Mouse (Mus musculus) ES-Bruce4 (cell line): ENCODE data around the gene Cfap36. TPM values are rescaled to one million over a fixed set of nuclear protein-coding genes. Genes with fewer than 3 reads are reported as not detected.

ENCODE experiments used
- H3K27ac ChIP-seq: 2 replicates; pipeline ENCODE4 v1.5.1; 2012; ENCODE audit warnings: low read length, inconsistent platforms; ENCODE audit not compliant: insufficient read depth
- H3K27me3 ChIP-seq: 2 replicates; pipeline ENCODE4 v1.6.1; 2012; ENCODE audit warnings: mild to moderate bottlenecking, low read length, inconsistent platforms; ENCODE audit not compliant: control insufficient read depth, poor library complexity, insufficient read depth, severe bottlenecking
- H3K36me3 ChIP-seq: 2 replicates; pipeline ENCODE4 v1.6.1; 2012; ENCODE audit warnings: inconsistent platforms, mild to moderate bottlenecking, low read length, moderate library complexity; ENCODE audit not compliant: control insufficient read depth, poor library complexity, insufficient read depth, severe bottlenecking
- H3K4me1 ChIP-seq: one replicate; pipeline ENCODE4 v1.8.1; 2011; ENCODE audit warnings: low read length; ENCODE audit not compliant: control insufficient read depth, insufficient read depth
- H3K4me3 ChIP-seq: 2 replicates; pipeline ENCODE4 v1.5.1; 2011; ENCODE audit warnings: low read depth, mild to moderate bottlenecking, low read length
- H3K9ac ChIP-seq: 2 replicates; pipeline ENCODE4 v1.6.1; 2012; ENCODE audit warnings: low read depth, mild to moderate bottlenecking, inconsistent platforms; ENCODE audit not compliant: poor library complexity, severe bottlenecking
- H3K9me3 ChIP-seq: replicated peaks from 2 replicates; pipeline ENCODE4 v1.6.1; 2012; ENCODE audit warnings: mild to moderate bottlenecking, low read length, inconsistent platforms; ENCODE audit not compliant: control insufficient read depth, poor library complexity, insufficient read depth, severe bottlenecking
- CTCF ChIP-seq: IDR thresholded peaks from one replicate; pipeline ENCODE4 v1.8.1; 2011; ENCODE audit warnings: low read depth, low read length
- EP300 ChIP-seq: IDR thresholded peaks from 2 replicates; pipeline ENCODE4 v1.6.1; 2011; ENCODE audit warnings: low read depth, low read length; ENCODE audit not compliant: insufficient read depth
- POLR2A ChIP-seq: IDR thresholded peaks from one replicate; pipeline ENCODE4 v1.8.1; 2011; ENCODE audit warnings: low read length; ENCODE audit not compliant: insufficient read depth
- polyA plus RNA-seq: library from polyadenylated mRNA; stranded (reverse); fragments of >200 nt; gene quantifications from 2 replicates; pipeline ENCODE4 v1.2.4, GENCODE M21; 2011; ENCODE audit warnings: low read depth; ENCODE audit not compliant: missing spikeins, insufficient read depth, insufficient read length

Gene Cfap36
- polyA plus RNA-seq, 1 experiment, result 28.4 TPM

GRCm38 (mm10) chr11:29238047-29238446 lies 9.2 kb downstream of the Cfap36 start:
- H3K36me3 ChIP-seq, result no peaks in the 10 kb centered on the region; the same call in 1 of the 2 replicates
- no peaks in the 10 kb centered on the region for H3K4me1 ChIP-seq
- H3K9me3 ChIP-seq, result no peaks in the 10 kb centered on the region
- H3K27ac ChIP-seq, result no peak overlapping the region
- H3K4me3 ChIP-seq, result no peak overlapping the region
- TF ChIP-seq POLR2A, result no peak
- no peaks in the 10 kb centered on the region for H3K27me3 ChIP-seq
- no peak overlapping the region for H3K9ac ChIP-seq

- no peaks in the 10 kb centered on the region; the same call in 1 of the 2 replicates for H3K36me3 ChIP-seq
- no peak for TF ChIP-seq POLR2A
- no peak for TF ChIP-seq CTCF
- TF ChIP-seq EP300, result no peak
Observed at GRCm38 (mm10) chr11:29237364-29237763, 9.8 kb downstream of the Cfap36 start.

GRCm38 (mm10) chr11:29233569-29233968 lies 13.6 kb downstream of the Cfap36 start:
- H3K36me3 ChIP-seq, result peaks cover 2% of the 10 kb centered on the region; the same call in 1 of the 2 replicates
- no peak overlapping the region for H3K4me3 ChIP-seq
- H3K9ac ChIP-seq, result no peak overlapping the region
- no peaks in the 10 kb centered on the region for H3K4me1 ChIP-seq
- H3K9me3 ChIP-seq, result no peaks in the 10 kb centered on the region
- H3K27me3 ChIP-seq, result no peaks in the 10 kb centered on the region
- TF ChIP-seq CTCF, result no peak
- TF ChIP-seq EP300, result no peak
- TF ChIP-seq POLR2A, result no peak
- H3K27ac ChIP-seq, result no peak overlapping the region

More at GRCm38 (mm10) chr11:29237364-29237763, 9.8 kb downstream of the Cfap36 start:
- Histone ChIP-seq H3K27me3 (no peaks in the 10 kb centered on the region), H3K9ac (no peak overlapping the region), H3K4me1 (no peaks in the 10 kb centered on the region), H3K27ac (no peak overlapping the region), H3K4me3 (no peak overlapping the region), H3K9me3 (no peaks in the 10 kb centered on the region)

GRCm38 (mm10) chr11:29228957-29229356 lies 18.3 kb downstream of the Cfap36 start:
- TF ChIP-seq POLR2A, result no peak
- TF ChIP-seq CTCF, result no peak
- TF ChIP-seq EP300, result no peak
- Histone ChIP-seq H3K9me3 (no peaks in the 10 kb centered on the region), H3K9ac (no peak overlapping the region), H3K36me3 (peaks cover 8% of the 10 kb centered on the region), H3K4me1 (no peaks in the 10 kb centered on the region), H3K4me3 (no peak overlapping the region), H3K27me3 (no peaks in the 10 kb centered on the region), H3K27ac (no peak overlapping the region)

GRCm38 (mm10) chr11:29224754-29225153 lies 22.5 kb downstream of the Cfap36 start:
- TF ChIP-seq POLR2A (no peak), EP300 (no peak), CTCF (no peak)
- Histone ChIP-seq H3K36me3 (peaks cover 30% of the 10 kb centered on the region), H3K27ac (no peak overlapping the region), H3K9ac (no peak overlapping the region), H3K4me1 (no peaks in the 10 kb centered on the region), H3K4me3 (no peak overlapping the region), H3K27me3 (no peaks in the 10 kb centered on the region), H3K9me3 (no peaks in the 10 kb centered on the region)

- peaks cover 37% of the 10 kb centered on the region for H3K36me3 ChIP-seq
- no peak overlapping the region for H3K9ac ChIP-seq
Observed at GRCm38 (mm10) chr11:29222310-29222709, 24.9 kb downstream of the Cfap36 start.

More at GRCm38 (mm10) chr11:29222310-29222709, 24.9 kb downstream of the Cfap36 start:
- Histone ChIP-seq H3K9me3 (no peaks in the 10 kb centered on the region), H3K4me3 (no peak overlapping the region), H3K27ac (no peak overlapping the region), H3K4me1 (no peaks in the 10 kb centered on the region), H3K27me3 (no peaks in the 10 kb centered on the region)
- TF ChIP-seq EP300, result no peak
- TF ChIP-seq CTCF, result no peak
- TF ChIP-seq POLR2A, result no peak
